Mouse (Mus musculus) embryonic fibroblast, embryonic 13.5 days (primary cell): ENCODE results near the gene Plcd3. TPM values are rescaled to one million over a fixed set of nuclear protein-coding genes. Genes with fewer than 3 reads are reported as not detected.
A peak's percentile ranks its signal among the peaks of the same experiment; 100 is the strongest.

Experiments
- H3K27ac ChIP-seq: 2 replicates; pipeline ENCODE4 v1.5.1; 2012; ENCODE audit warnings: low read length, control low read depth, inconsistent platforms; ENCODE audit not compliant: insufficient read depth
- H3K4me1 ChIP-seq: 2 replicates; pipeline ENCODE4 v1.6.1; 2011; ENCODE audit warnings: low read length; ENCODE audit not compliant: control insufficient read depth, insufficient read depth
- H3K4me3 ChIP-seq: 2 replicates; pipeline ENCODE4 v1.5.1; 2011; ENCODE audit warnings: mild to moderate bottlenecking, control low read depth, low read length; ENCODE audit not compliant: insufficient read depth
- CTCF ChIP-seq: IDR thresholded peaks from 2 replicates; pipeline ENCODE4 v1.5.1; 2011; ENCODE audit warnings: mild to moderate bottlenecking, control low read depth, low read length, moderate library complexity, borderline replicate concordance; ENCODE audit not compliant: insufficient read depth
- POLR2A ChIP-seq: IDR thresholded peaks from 2 replicates; pipeline ENCODE4 v1.6.1; 2011; ENCODE audit warnings: low read depth, mild to moderate bottlenecking, control low read depth, low read length, moderate library complexity
- polyA plus RNA-seq: library from polyadenylated mRNA; stranded (reverse); fragments of >200 nt; gene quantifications from 2 replicates; pipeline ENCODE4 v1.2.4, GENCODE M21; 2011; ENCODE audit warnings: low read depth; ENCODE audit not compliant: missing spikeins, insufficient read length

The Plcd3 gene
- polyA plus RNA-seq, 1 experiment = 5.6 TPM

GRCm38 (mm10) chr11:103052078-103052477, 49.4 kb downstream of the Plcd3 start:
- Histone ChIP-seq H3K4me3 (no peak overlapping the region), H3K4me1 (peaks cover 19% of the 10 kb centered on the region), H3K27ac (peak overlapping the region; percentile 81)
- TF ChIP-seq CTCF = no peak
- TF ChIP-seq POLR2A = no peak

DNA sequence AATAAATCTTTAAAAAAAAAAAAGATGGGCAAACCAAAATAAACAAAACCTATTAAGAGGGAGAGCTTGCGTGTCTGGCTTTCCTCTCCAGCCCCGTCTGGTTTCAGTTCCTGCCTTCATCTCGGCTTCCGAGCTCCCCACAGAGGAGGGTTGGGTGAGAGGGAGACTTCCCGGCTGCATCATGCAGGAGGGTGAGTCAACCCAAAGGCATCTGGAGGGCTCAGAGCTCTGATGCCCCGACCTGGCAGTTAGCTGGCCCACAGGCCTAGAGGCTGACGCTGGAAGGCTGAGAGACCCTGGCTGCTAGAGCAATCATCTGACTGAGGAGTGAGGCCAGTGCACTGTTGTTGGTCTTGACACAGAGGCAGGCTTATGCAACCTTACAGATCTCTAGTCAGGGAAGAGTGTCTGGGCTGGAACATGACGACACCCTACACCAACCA, 50.2 kb downstream of the Plcd3 start:
- no peak overlapping the region for H3K4me3 ChIP-seq
- peaks cover 19% of the 10 kb centered on the region for H3K4me1 ChIP-seq
- TF ChIP-seq POLR2A = no peak
- TF ChIP-seq CTCF = no peak
- H3K27ac ChIP-seq = peak overlapping the region; percentile 81

GRCm38 (mm10) chr11:103050153-103050552, 51.3 kb downstream of the Plcd3 start:
- Histone ChIP-seq H3K27ac (peak overlapping the region; percentile 82), H3K4me1 (peaks cover 19% of the 10 kb centered on the region), H3K4me3 (no peak overlapping the region)
- TF ChIP-seq POLR2A (no peak), CTCF (no peak)

GRCm38 (mm10) chr11:103049611-103050010, 51.8 kb downstream of the Plcd3 start:
- TF ChIP-seq CTCF (no peak), POLR2A (no peak)
- H3K27ac ChIP-seq = peak overlapping the region; percentile 82; the same call in 1 of the 2 replicates
- H3K4me3 ChIP-seq = no peak overlapping the region
- peaks cover 19% of the 10 kb centered on the region for H3K4me1 ChIP-seq

DNA sequence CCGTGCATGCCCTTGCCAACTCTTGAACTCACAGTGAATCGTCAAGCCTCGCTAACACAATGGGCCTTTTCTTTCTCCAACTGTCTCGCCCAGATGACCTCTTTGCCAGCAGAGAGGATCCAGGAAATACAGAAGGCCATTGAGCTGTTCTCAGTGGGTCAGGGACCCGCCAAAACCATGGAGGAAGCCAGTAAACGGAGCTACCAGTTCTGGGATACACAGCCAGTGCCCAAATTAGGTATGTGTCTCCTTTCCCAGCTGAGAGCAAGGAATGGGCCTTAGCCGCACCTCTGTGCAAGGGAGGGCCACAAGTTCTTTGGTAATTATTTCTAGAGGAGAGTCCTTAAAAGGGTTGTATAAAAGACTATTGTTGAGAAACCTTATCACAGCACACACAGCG, 55.2 kb downstream of the Plcd3 start:
- Histone ChIP-seq H3K4me3 (no peak overlapping the region), H3K4me1 (peaks cover 7% of the 10 kb centered on the region; the same call in 1 of the 2 replicates), H3K27ac (no peak overlapping the region)
- TF ChIP-seq CTCF (no peak), POLR2A (no peak)

- no peak for TF ChIP-seq CTCF
- TF ChIP-seq POLR2A = no peak
- H3K4me3 ChIP-seq = no peak overlapping the region
- H3K4me1 ChIP-seq = no peaks in the 10 kb centered on the region
- no peak overlapping the region for H3K27ac ChIP-seq
Measured at GRCm38 (mm10) chr11:103043982-103044381, 57.5 kb downstream of the Plcd3 start.

DNA sequence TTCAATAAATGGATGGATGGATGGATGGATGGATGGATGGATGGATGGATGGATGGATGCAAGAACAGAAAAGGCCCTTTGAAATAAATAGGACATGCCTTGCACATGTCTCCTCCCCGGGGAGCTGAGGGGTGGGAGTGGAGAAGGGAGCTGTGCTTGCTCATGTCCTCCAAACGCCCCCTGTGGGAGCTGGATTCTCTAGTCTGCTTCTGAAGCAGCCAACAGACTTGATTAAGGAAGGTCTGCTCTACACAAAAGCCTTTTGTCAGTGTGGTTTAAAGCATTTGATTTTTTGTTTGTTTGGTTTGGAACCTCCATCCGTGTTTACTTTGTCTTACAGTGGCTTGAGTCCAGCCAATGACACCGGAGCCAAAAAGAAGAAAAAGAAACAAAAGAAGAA, 58.6 kb downstream of the Plcd3 start:
- Histone ChIP-seq H3K27ac (peak overlapping the region; percentile 45; the same call in 1 of the 2 replicates), H3K4me3 (no peak overlapping the region), H3K4me1 (no peaks in the 10 kb centered on the region)
- TF ChIP-seq CTCF (no peak), POLR2A (no peak)

DNA sequence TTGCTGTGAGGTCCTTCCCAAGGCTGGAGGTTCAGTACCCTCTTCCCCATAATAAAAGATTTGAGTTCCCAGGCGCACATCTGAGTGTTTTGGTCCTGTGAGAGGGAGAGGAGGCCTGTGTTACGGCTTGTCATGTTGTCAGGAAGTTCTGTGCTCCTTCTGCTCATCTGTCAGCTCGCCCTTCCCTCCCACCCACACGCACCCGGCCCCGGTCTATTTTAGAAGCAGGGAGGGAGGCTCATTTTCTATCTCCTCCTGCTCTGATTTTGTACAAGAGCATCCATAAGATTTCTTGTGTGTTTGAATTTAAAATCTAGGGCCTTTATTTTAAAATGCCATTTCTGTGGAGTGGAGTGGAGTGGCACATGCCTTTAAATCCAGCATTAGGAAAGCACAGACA, 63.4 kb downstream of the Plcd3 start:
- Histone ChIP-seq H3K27ac (no peak overlapping the region), H3K4me1 (peaks cover 3% of the 10 kb centered on the region; the same call in 1 of the 2 replicates), H3K4me3 (no peak overlapping the region)
- TF ChIP-seq CTCF = no peak

- no peak overlapping the region for H3K27ac ChIP-seq
- H3K4me3 ChIP-seq = no peak overlapping the region
- TF ChIP-seq POLR2A (no peak), CTCF (no peak)
- H3K4me1 ChIP-seq = peaks cover 11% of the 10 kb centered on the region; the same call in 1 of the 2 replicates
Measured at GRCm38 (mm10) chr11:103036881-103037465, 64.5 kb downstream of the Plcd3 start.

DNA sequence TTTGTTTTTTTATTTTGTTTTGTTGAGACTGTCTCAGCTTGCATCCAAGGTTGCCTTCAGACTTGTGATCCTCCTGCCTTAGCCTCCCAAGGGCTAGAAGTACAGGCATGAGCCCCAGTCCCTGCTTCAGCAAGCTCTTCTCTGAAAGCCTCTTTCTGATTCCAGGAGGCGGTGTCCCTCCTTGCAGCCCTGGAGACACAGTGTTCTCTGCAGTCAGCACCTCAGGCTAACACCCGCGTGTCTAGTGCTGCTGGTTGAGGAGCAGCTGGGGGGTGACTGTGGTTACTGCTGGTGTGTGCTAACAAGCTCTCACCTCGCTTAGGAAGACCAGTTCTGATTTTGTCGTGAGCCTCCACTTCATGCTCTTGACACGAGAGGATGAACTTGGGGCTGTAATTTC, 66.5 kb downstream of the Plcd3 start:
- peaks cover 13% of the 10 kb centered on the region; the same call in 1 of the 2 replicates for H3K4me1 ChIP-seq
- TF ChIP-seq POLR2A (no peak), CTCF (no peak)
- no peak overlapping the region for H3K27ac ChIP-seq
- H3K4me3 ChIP-seq = no peak overlapping the region
